Mouse (Mus musculus): ENCODE measurements around the gene Acod1. TPM values are rescaled to one million over a fixed set of nuclear protein-coding genes. Genes with fewer than 3 reads are reported as not detected.

The Acod1 gene
- polyA plus RNA-seq, 1 experiment from 2014 or later = 12.2 TPM

DNA sequence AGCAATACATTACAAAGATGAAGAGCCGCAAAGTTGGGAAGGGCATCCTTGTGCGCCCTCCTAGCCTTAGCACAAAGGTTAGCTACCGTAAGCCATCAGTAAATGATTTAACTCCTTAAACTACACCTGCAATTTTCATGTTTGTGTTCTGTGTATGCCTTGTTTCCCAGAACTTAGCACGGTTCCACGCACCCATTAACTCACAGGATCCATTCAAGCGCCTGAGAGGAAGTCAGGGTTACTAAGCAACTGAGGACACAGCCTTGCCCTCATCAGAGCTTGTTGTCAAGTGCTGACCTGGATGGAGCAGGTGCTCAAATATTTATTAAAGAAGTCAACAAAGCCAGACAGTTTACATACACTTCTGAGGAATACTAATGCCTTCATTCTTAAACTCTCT is 55.5 kb downstream of the Acod1 start:
- Histone ChIP-seq H3K4me3 (ENCODE audit: inconsistent target) (no peak overlapping the region), H3K36me3 (ENCODE audit: inconsistent target) (no peaks in the 10 kb centered on the region), H3K27ac (no peak overlapping the region), H3K79me2 (ENCODE audit: inconsistent target) (peaks cover 14% of the 10 kb centered on the region)
- 71% methylated on average over 6 of the region's 6 CpGs for WGBS (ENCODE audit: missing documents)

GRCm38 (mm10) chr14:103102731-103103335 is 56.1 kb downstream of the Acod1 start:
- peaks cover 8% of the 10 kb centered on the region for H3K79me2 ChIP-seq (ENCODE audit: inconsistent target)
- 89% methylated on average over 10 of the region's 10 CpGs for WGBS (ENCODE audit: missing documents)
- H3K36me3 ChIP-seq (ENCODE audit: inconsistent target) = no peaks in the 10 kb centered on the region
- no peak overlapping the region for H3K27ac ChIP-seq
- no peak overlapping the region for H3K4me3 ChIP-seq (ENCODE audit: inconsistent target)

Other genes starting within 250 kb of the Acod1 start
- gene Kctd12, start 64.3 kb upstream of the Acod1 start, polyA plus RNA-seq (2018) = 84.3 to 203 TPM (median 151 TPM) in 3 replicates
- gene Cln5, start 23.2 kb downstream of the Acod1 start, polyA plus RNA-seq (2018) = 76.7 to 111 TPM (median 104 TPM) in 3 replicates
- gene Fbxl3, start 52.6 kb downstream of the Acod1 start, polyA plus RNA-seq (2018) = 27.5 to 57.4 TPM (median 29.6 TPM) in 3 replicates

Data from macrophage (primary cell).